Mouse (Mus musculus): ENCODE measurements around the gene Zfp189. TPM values are rescaled to one million over a fixed set of nuclear protein-coding genes. Genes with fewer than 3 reads are reported as not detected.

Gene Zfp189
- polyA plus RNA-seq (2012; rRNA removed), result 0.04 and 0.17 TPM in 2 replicates

GRCm38 (mm10) chr4:49520572-49521340 lies at the start of gene Zfp189, which contains the start of gene Mrpl50:
TSS of gene Zfp189 (plus strand) at chr4:49521176.
TSS of gene Mrpl50 (minus strand) at chr4:49521093.

GRCm38 (mm10) chr4:49473435-49474100 lies 47.4 kb upstream of the Zfp189 start, which contains the start of gene Acnat1:
TSS of gene Acnat1 (minus strand) at chr4:49473912.

GRCm38 (mm10) chr4:49506386-49506785 lies 14.6 kb upstream of the Zfp189 start, which contains the start of gene Baat:
TSS of gene Baat (minus strand) at chr4:49506557.

GRCm38 (mm10) chr4:49549383-49549782 lies 28.4 kb downstream of the Zfp189 start, which contains the start of gene Aldob:
TSS of gene Aldob (minus strand) at chr4:49549546.

Other genes starting within 250 kb of the Zfp189 start
- gene Acnat2, start 113.0 kb upstream of the Zfp189 start, polyA plus RNA-seq (2012; rRNA removed), result not detected in 2 replicates
- 0.74 and 1.1 TPM in 2 replicates for gene Acnat1, start 47.3 kb upstream of the Zfp189 start, polyA plus RNA-seq (2012; rRNA removed)
- not detected in 2 replicates for gene Baat, start 14.6 kb upstream of the Zfp189 start, polyA plus RNA-seq (2012; rRNA removed)
- gene Mrpl50, start 83 bp upstream of the Zfp189 start, polyA plus RNA-seq (2012; rRNA removed), result 0.12 and 0.48 TPM in 2 replicates
- 1.9 and 2.4 TPM in 2 replicates for gene Aldob, start 28.4 kb downstream of the Zfp189 start, polyA plus RNA-seq (2012; rRNA removed)
- gene Tmem246, start 76.7 kb downstream of the Zfp189 start, polyA plus RNA-seq (2012; rRNA removed), result 66.6 and 119 TPM in 2 replicates
- gene Rnf20, start 110.8 kb downstream of the Zfp189 start, polyA plus RNA-seq (2012; rRNA removed), result 6.2 and 7.3 TPM in 2 replicates
- gene Ppp3r2, start 160.8 kb downstream of the Zfp189 start, polyA plus RNA-seq (2012; rRNA removed), result not detected in 2 replicates

All from stomach, adult 2 months (tissue).